Mouse (Mus musculus) CH12.LX (cell line): Measurements from ENCODE around the gene 1700019N19Rik.

Source experiments
- CTCF ChIP-seq, 2 experiments: IDR thresholded peaks in 1 of 2; conservative IDR thresholded peaks in 1 of 2; 2 replicates each; pipeline ENCODE4 v1.5.1; 2011 to 2012; ENCODE audit warnings: low read depth in 2 of 2, low read length in 2 of 2, improper control_type of control experiment in 1 of 2, inconsistent platforms in 1 of 2, mild to moderate bottlenecking in 1 of 2, moderate library complexity in 1 of 2
- ELF1 ChIP-seq: IDR thresholded peaks from 2 replicates; pipeline ENCODE4 v1.6.1; 2014; ENCODE audit warnings: low read depth, mild to moderate bottlenecking, inconsistent platforms, low read length, improper control_type of control experiment
- KAT2A ChIP-seq: IDR thresholded peaks from 2 replicates; pipeline ENCODE4 v1.6.1; 2012; ENCODE audit warnings: low read length, improper control_type of control experiment, inconsistent platforms; ENCODE audit not compliant: insufficient replicate concordance
- MAFK ChIP-seq: IDR thresholded peaks from 2 replicates; pipeline ENCODE4 v1.6.1; 2011; ENCODE audit warnings: low read length, improper control_type of control experiment; ENCODE audit not compliant: insufficient replicate concordance
- POLR2A ChIP-seq: IDR thresholded peaks from 2 replicates; pipeline ENCODE4 v1.6.1; 2011; ENCODE audit warnings: low read depth, mild to moderate bottlenecking, improper control_type of control experiment, low read length
- POLR2AphosphoS2 ChIP-seq: IDR thresholded peaks from 2 replicates; pipeline ENCODE4 v1.6.1; 2011; ENCODE audit warnings: low read depth, low read length, improper control_type of control experiment
- TCF12 ChIP-seq: IDR thresholded peaks from 2 replicates; pipeline ENCODE4 v1.6.1; 2014; ENCODE audit warnings: low read depth, mild to moderate bottlenecking, inconsistent platforms, low read length, improper control_type of control experiment
- ZNF384 ChIP-seq: IDR thresholded peaks from 2 replicates; pipeline ENCODE4 v1.6.1; 2012; ENCODE audit warnings: low read depth, low read length, improper control_type of control experiment, inconsistent platforms

- TF ChIP-seq ZNF384 (no peak), CTCF (conservative IDR thresholded peaks at IDR 0.05 in 1 of 2, IDR thresholded peaks at IDR 0.05 in 1 of 2; ENCODE audit: low read depth in 2 of 2, low read length in 2 of 2) (no peak), KAT2A (no peak), POLR2A (no peak), TCF12 (no peak), MAFK (no peak), POLR2AphosphoS2 (no peak), ELF1 (no peak)
Measured at GRCm38 (mm10) chr19:58831280-58831922, 37.1 kb upstream of the 1700019N19Rik start.
